Mouse (Mus musculus) stomach, postnatal 0 days (tissue): ENCODE results near the gene Tmem33.

ENCODE experiments used
- CTCF ChIP-seq: IDR thresholded peaks from 2 replicates; pipeline ENCODE4 v1.5.1; 2016; ENCODE audit warnings: antibody characterized with exemption, low read depth, mild to moderate bottlenecking, moderate library complexity
- EP300 ChIP-seq: optimal IDR thresholded peaks from 2 replicates; pipeline ENCODE3; 2016; ENCODE audit warnings: antibody characterized with exemption

GRCm38 (mm10) chr5:67340811-67341210 is 80.4 kb downstream of the Tmem33 start:
- TF ChIP-seq EP300 (no peak), CTCF (no peak)
